Mouse (Mus musculus): ENCODE results near the gene Adamtsl4.

Gene Adamtsl4

GRCm38 (mm10) chr3:95687524-95688421 lies at the start of gene Adamtsl4:
TSS of gene Adamtsl4 (minus strand) at chr3:95687917.
- DNase-seq (ENCODE audit: low spot score in 2 of 2): peak; percentile 29 to 49

- no peak for DNase-seq (ENCODE audit: low spot score in 2 of 2)
Observed at GRCm38 (mm10) chr3:95735071-95735670, 47.5 kb upstream of the Adamtsl4 start.

GRCm38 (mm10) chr3:95734092-95734702 lies 46.5 kb upstream of the Adamtsl4 start:
- no peak for DNase-seq (ENCODE audit: low spot score in 2 of 2)

- DNase-seq (ENCODE audit: low spot score in 2 of 2): no peak
Observed at GRCm38 (mm10) chr3:95732744-95733521, 45.2 kb upstream of the Adamtsl4 start.

- peak in 1 of 2 experiments; percentile 30 for DNase-seq (ENCODE audit: low spot score in 2 of 2)
Observed at GRCm38 (mm10) chr3:95732297-95732696, 44.6 kb upstream of the Adamtsl4 start.

GRCm38 (mm10) chr3:95731802-95732201 lies 44.1 kb upstream of the Adamtsl4 start:
- DNase-seq (ENCODE audit: low spot score in 2 of 2): no peak

- no peak for DNase-seq (ENCODE audit: low spot score in 2 of 2)
Observed at GRCm38 (mm10) chr3:95730431-95730830, 42.7 kb upstream of the Adamtsl4 start.

GRCm38 (mm10) chr3:95728906-95729305 lies 41.2 kb upstream of the Adamtsl4 start:
- DNase-seq (ENCODE audit: low spot score in 2 of 2): no peak

GRCm38 (mm10) chr3:95726696-95727358 lies 39.1 kb upstream of the Adamtsl4 start:
- no peak for DNase-seq (ENCODE audit: low spot score in 2 of 2)

GRCm38 (mm10) chr3:95725863-95726262 lies 38.1 kb upstream of the Adamtsl4 start:
- no peak for DNase-seq (ENCODE audit: low spot score in 2 of 2)

GRCm38 (mm10) chr3:95722386-95722785 lies 34.7 kb upstream of the Adamtsl4 start:
- no peak for DNase-seq (ENCODE audit: low spot score in 2 of 2)

- no peak for DNase-seq (ENCODE audit: low spot score in 2 of 2)
Observed at GRCm38 (mm10) chr3:95718153-95718552, 30.4 kb upstream of the Adamtsl4 start.

GRCm38 (mm10) chr3:95716075-95716474 lies 28.4 kb upstream of the Adamtsl4 start:
- no peak for DNase-seq (ENCODE audit: low spot score in 2 of 2)

- DNase-seq (ENCODE audit: low spot score in 2 of 2): no peak
Observed at GRCm38 (mm10) chr3:95709967-95710366, 22.2 kb upstream of the Adamtsl4 start.

- DNase-seq (ENCODE audit: low spot score in 2 of 2): no peak
Observed at GRCm38 (mm10) chr3:95709044-95709443, 21.3 kb upstream of the Adamtsl4 start.

- no peak for DNase-seq (ENCODE audit: low spot score in 2 of 2)
Observed at GRCm38 (mm10) chr3:95707497-95707896, 19.8 kb upstream of the Adamtsl4 start.

- no peak for DNase-seq (ENCODE audit: low spot score in 2 of 2)
Observed at GRCm38 (mm10) chr3:95706273-95706672, 18.6 kb upstream of the Adamtsl4 start.

- no peak for DNase-seq (ENCODE audit: low spot score in 2 of 2)
Observed at GRCm38 (mm10) chr3:95704612-95705011, 16.9 kb upstream of the Adamtsl4 start.

GRCm38 (mm10) chr3:95703276-95703675 lies 15.6 kb upstream of the Adamtsl4 start:
- DNase-seq (ENCODE audit: low spot score in 2 of 2): no peak

GRCm38 (mm10) chr3:95701877-95702540 lies 14.3 kb upstream of the Adamtsl4 start:
- peak in 1 of 2 experiments; percentile 18 for DNase-seq (ENCODE audit: low spot score in 2 of 2)

GRCm38 (mm10) chr3:95701085-95701484 lies 13.4 kb upstream of the Adamtsl4 start:
- no peak for DNase-seq (ENCODE audit: low spot score in 2 of 2)
